Mouse (Mus musculus): ENCODE results near the gene Olfr474. TPM values are rescaled to one million over a fixed set of nuclear protein-coding genes. Genes with fewer than 3 reads are reported as not detected.

The Olfr474 gene
- polyA plus RNA-seq (2014; fragmentation: Illumina TruSeq; extraction: RNeasy Lipid Tissue Mini Kit (QIAGEN cat#74804)) = not detected

DNA sequence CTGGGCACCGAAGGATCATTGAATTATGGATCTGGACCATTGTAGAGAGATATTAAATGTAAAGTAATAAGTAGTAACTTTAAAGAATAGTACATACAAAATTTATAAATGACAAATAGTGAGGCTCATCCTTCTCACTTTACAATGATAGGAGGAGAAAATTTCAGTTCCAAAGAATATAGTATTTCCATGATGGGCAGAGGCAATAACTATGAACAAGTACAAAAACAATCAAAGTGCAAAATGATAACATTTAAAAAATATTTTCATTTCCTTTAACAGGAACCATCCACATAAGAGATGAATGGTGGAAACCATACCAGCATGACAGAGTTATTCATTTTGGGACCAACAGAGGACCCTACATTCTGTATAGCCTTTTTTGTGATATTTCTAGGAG is at the start of gene Olfr474:
Gene Olfr474 (plus strand): TSS at position 301 of the 400 bp plus-strand sequence.

DNA sequence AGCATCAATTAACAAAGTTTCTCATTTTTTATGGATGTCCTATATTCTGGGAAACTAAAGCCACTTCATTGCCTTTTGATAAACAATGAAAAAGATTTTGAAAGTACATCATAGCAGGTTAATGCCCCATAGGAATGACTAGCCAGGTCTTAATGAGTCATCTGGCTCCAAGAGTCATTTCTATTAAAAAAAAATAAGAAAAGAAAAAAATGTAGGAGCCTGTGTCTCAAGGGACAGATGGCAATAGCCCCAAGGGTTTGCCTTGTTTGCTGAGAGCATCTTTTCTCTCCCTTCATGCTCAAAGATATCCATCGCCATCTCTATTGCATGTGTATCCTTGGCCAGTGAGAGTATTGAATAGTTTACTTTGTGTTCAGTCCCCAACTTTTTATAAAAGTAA is 24.3 kb upstream of the Olfr474 start, which contains the start of gene Olfr473:
Gene Olfr473 (plus strand): TSS at position 301 of the 400 bp plus-strand sequence.

GRCm38 (mm10) chr7:107964503-107964902 is 10.1 kb downstream of the Olfr474 start, which contains the start of gene Olfr476:
Gene Olfr476, plus strand, starts transcription at chr7:107964803.

GRCm38 (mm10) chr7:107986393-107986792 is 31.9 kb downstream of the Olfr474 start, which contains the start of gene Olfr477:
Gene Olfr477, plus strand, starts transcription at chr7:107986693.

Other genes starting within 250 kb of the Olfr474 start
- gene Cyb5r2, start 196.6 kb upstream of the Olfr474 start, polyA plus RNA-seq (2014; fragmentation: Illumina TruSeq; extraction: RNeasy Lipid Tissue Mini Kit (QIAGEN cat#74804)) = not detected
- gene Ovch2, start 153.4 kb upstream of the Olfr474 start, polyA plus RNA-seq (2014; fragmentation: Illumina TruSeq; extraction: RNeasy Lipid Tissue Mini Kit (QIAGEN cat#74804)) = not detected
- gene Olfr467, start 142.4 kb upstream of the Olfr474 start, polyA plus RNA-seq (2014; fragmentation: Illumina TruSeq; extraction: RNeasy Lipid Tissue Mini Kit (QIAGEN cat#74804)) = not detected
- gene Olfr469, start 129.1 kb upstream of the Olfr474 start, polyA plus RNA-seq (2014; fragmentation: Illumina TruSeq; extraction: RNeasy Lipid Tissue Mini Kit (QIAGEN cat#74804)) = not detected
- gene Olfr470, start 107.2 kb upstream of the Olfr474 start, polyA plus RNA-seq (2014; fragmentation: Illumina TruSeq; extraction: RNeasy Lipid Tissue Mini Kit (QIAGEN cat#74804)) = not detected
- not detected for gene Olfr472, start 56.7 kb upstream of the Olfr474 start, polyA plus RNA-seq (2014; fragmentation: Illumina TruSeq; extraction: RNeasy Lipid Tissue Mini Kit (QIAGEN cat#74804))
- not detected for gene Olfr473, start 24.2 kb upstream of the Olfr474 start, polyA plus RNA-seq (2014; fragmentation: Illumina TruSeq; extraction: RNeasy Lipid Tissue Mini Kit (QIAGEN cat#74804))
- not detected for gene Olfr476, start 10.2 kb downstream of the Olfr474 start, polyA plus RNA-seq (2014; fragmentation: Illumina TruSeq; extraction: RNeasy Lipid Tissue Mini Kit (QIAGEN cat#74804))
- not detected for gene Olfr477, start 32.0 kb downstream of the Olfr474 start, polyA plus RNA-seq (2014; fragmentation: Illumina TruSeq; extraction: RNeasy Lipid Tissue Mini Kit (QIAGEN cat#74804))
- gene Olfr478, start 79.3 kb downstream of the Olfr474 start, polyA plus RNA-seq (2014; fragmentation: Illumina TruSeq; extraction: RNeasy Lipid Tissue Mini Kit (QIAGEN cat#74804)) = not detected
- gene Olfr479, start 96.0 kb downstream of the Olfr474 start, polyA plus RNA-seq (2014; fragmentation: Illumina TruSeq; extraction: RNeasy Lipid Tissue Mini Kit (QIAGEN cat#74804)) = not detected
- gene Olfr480, start 112.7 kb downstream of the Olfr474 start, polyA plus RNA-seq (2014; fragmentation: Illumina TruSeq; extraction: RNeasy Lipid Tissue Mini Kit (QIAGEN cat#74804)) = not detected
- gene Olfr481, start 125.2 kb downstream of the Olfr474 start, polyA plus RNA-seq (2014; fragmentation: Illumina TruSeq; extraction: RNeasy Lipid Tissue Mini Kit (QIAGEN cat#74804)) = not detected
- not detected for gene Olfr482, start 142.9 kb downstream of the Olfr474 start, polyA plus RNA-seq (2014; fragmentation: Illumina TruSeq; extraction: RNeasy Lipid Tissue Mini Kit (QIAGEN cat#74804))
- gene Olfr483, start 146.2 kb downstream of the Olfr474 start, polyA plus RNA-seq (2014; fragmentation: Illumina TruSeq; extraction: RNeasy Lipid Tissue Mini Kit (QIAGEN cat#74804)) = not detected
- gene Olfr484, start 172.8 kb downstream of the Olfr474 start, polyA plus RNA-seq (2014; fragmentation: Illumina TruSeq; extraction: RNeasy Lipid Tissue Mini Kit (QIAGEN cat#74804)) = not detected
- not detected for gene Olfr485, start 205.2 kb downstream of the Olfr474 start, polyA plus RNA-seq (2014; fragmentation: Illumina TruSeq; extraction: RNeasy Lipid Tissue Mini Kit (QIAGEN cat#74804))
- not detected for gene Olfr486, start 218.1 kb downstream of the Olfr474 start, polyA plus RNA-seq (2014; fragmentation: Illumina TruSeq; extraction: RNeasy Lipid Tissue Mini Kit (QIAGEN cat#74804))

Data from ovary, adult 10 weeks (tissue).